Mouse (Mus musculus) midbrain, embryonic 14.5 days (tissue): ENCODE measurements around the gene Kif13a. TPM values are rescaled to one million over a fixed set of nuclear protein-coding genes. Genes with fewer than 3 reads are reported as not detected.

Source experiments
- ATAC-seq: fragments of 200-750 bp; cut with Nextera tagmentation; 2 replicates; pipeline ENCODE4 v1.8.0; 2017; ENCODE audit warnings: moderate number of reproducible peaks, moderate library complexity; ENCODE audit not compliant: low FRiP score, low TSS enrichment
- DNase-seq: peaks from one replicate; pipeline ENCODE4 v3.0.0-alpha.2; 2015
- H3K27ac ChIP-seq: fragments of 300-500 bp; sonication (generic); replicated peaks from 2 replicates; pipeline ENCODE4 v1.5.1; 2014; ENCODE audit warnings: mild to moderate bottlenecking, low read depth, low read length, moderate library complexity
- H3K27me3 ChIP-seq: fragments of 300-500 bp; sonication (generic); 2 replicates; pipeline ENCODE4 v1.6.1; 2014; ENCODE audit warnings: low read length, control low read depth, mixed read lengths; ENCODE audit not compliant: control insufficient read depth, insufficient read depth
- H3K36me3 ChIP-seq: fragments of 300-500 bp; sonication (generic); 2 replicates; pipeline ENCODE4 v1.6.1; 2014; ENCODE audit warnings: low read length, control low read depth; ENCODE audit not compliant: control insufficient read depth, insufficient read depth
- H3K4me1 ChIP-seq: fragments of 300-500 bp; sonication (generic); 2 replicates; pipeline ENCODE4 v1.6.1; 2014; ENCODE audit warnings: mild to moderate bottlenecking, antibody characterized with exemption, low read length, control low read depth; ENCODE audit not compliant: control insufficient read depth, insufficient read depth
- H3K4me2 ChIP-seq: fragments of 300-500 bp; sonication (generic); 2 replicates; pipeline ENCODE4 v1.6.1; 2014; ENCODE audit warnings: mild to moderate bottlenecking, low read length, moderate library complexity
- H3K4me3 ChIP-seq: fragments of 300-500 bp; sonication (generic); replicated peaks from 2 replicates; pipeline ENCODE4 v1.5.1; 2014; ENCODE audit warnings: low read depth, low read length
- H3K9ac ChIP-seq: fragments of 300-500 bp; sonication (generic); replicated peaks from 2 replicates; pipeline ENCODE4 v1.6.1; 2014; ENCODE audit warnings: mild to moderate bottlenecking, low read length, moderate library complexity
- H3K9me3 ChIP-seq: fragments of 300-500 bp; sonication (generic); 2 replicates; pipeline ENCODE4 v1.6.1; 2016; ENCODE audit warnings: low read length, control low read depth, mixed read lengths; ENCODE audit not compliant: control insufficient read depth
- WGBS: fragments of 180-500 bp; shearing (Covaris S2); extraction: QIAGEN DNeasy Blood & Tissue Kit; methylation state at CpG from one replicate; pipeline ENCODE4 v1.1.7; 2014; 5-methylcytosine and 5-hydroxymethylcytosine counted together
- polyA plus RNA-seq: library from polyadenylated mRNA; unstranded; fragments of >200 nt; fragmentation: Nextera tagmentation; extraction: Ambion mirVana; gene quantifications from 2 replicates; pipeline ENCODE4 v1.2.1, GENCODE M21; 2014

Kif13a gene
- polyA plus RNA-seq, 1 experiment from 2014 or later: 14.2 TPM

DNA sequence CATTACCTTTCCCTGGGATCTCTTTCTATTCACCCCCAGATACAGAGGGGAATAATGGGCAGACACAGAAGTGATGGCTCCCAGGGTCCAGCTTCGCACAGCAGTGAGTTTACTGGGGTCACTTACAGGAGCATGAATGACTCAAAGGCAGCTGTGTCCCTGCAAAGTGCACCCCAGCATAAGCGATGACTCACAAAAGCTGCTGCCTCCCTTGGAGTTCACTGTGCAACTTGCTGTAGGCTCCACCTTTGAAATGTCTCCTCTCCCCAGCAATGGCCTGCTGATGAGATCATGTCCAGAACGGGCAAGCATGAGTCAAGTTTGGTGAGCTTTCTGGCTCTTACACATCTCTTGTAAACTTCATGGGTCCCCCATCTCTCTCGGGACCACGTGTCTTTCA lies 29.5 kb upstream of the Kif13a start:
- Histone ChIP-seq H3K9ac (no peak overlapping the region), H3K4me3 (no peak overlapping the region), H3K9me3 (no peaks in the 10 kb centered on the region), H3K27ac (no peak overlapping the region), H3K36me3 (no peaks in the 10 kb centered on the region), H3K27me3 (no peaks in the 10 kb centered on the region), H3K4me1 (0 out of 2 replicates have a peak, but pooled peaks cover 4% of the 10 kb centered on the region), H3K4me2 (no peak overlapping the region)
- ATAC-seq (no peak), DNase-seq (no peak)
- 93% methylated on average over 5 of the region's 5 CpGs for WGBS

DNA sequence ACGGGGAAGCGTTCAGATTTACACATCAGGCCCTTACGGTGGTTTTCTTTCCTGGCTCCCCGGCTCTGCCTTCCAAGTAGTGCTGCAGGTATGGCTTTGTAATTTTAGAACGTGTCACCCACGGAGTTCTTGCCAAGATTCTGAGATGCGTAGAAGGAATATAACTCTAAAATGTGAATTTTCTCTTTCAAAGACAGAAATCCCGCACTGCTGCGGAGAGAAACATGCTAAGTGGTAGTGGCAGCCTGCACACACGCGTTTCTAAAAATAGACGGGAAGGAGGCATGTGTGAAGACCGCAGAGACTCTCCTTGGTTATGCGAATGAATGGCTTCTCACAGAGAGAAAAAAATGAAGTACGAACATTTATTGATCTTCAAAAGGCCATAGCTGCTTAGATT lies 21.5 kb upstream of the Kif13a start:
- H3K4me2 ChIP-seq: no peak overlapping the region
- DNase-seq (peak; percentile 24), ATAC-seq (no peak)
- no peaks in the 10 kb centered on the region for H3K9me3 ChIP-seq
- no peaks in the 10 kb centered on the region for H3K36me3 ChIP-seq
- H3K9ac ChIP-seq: no peak overlapping the region
- H3K27me3 ChIP-seq: no peaks in the 10 kb centered on the region
- H3K4me1 ChIP-seq: no peaks in the 10 kb centered on the region
- H3K4me3 ChIP-seq: no peak overlapping the region
- no peak overlapping the region for H3K27ac ChIP-seq
- 86% methylated on average over 15 of the region's 15 CpGs for WGBS

DNA sequence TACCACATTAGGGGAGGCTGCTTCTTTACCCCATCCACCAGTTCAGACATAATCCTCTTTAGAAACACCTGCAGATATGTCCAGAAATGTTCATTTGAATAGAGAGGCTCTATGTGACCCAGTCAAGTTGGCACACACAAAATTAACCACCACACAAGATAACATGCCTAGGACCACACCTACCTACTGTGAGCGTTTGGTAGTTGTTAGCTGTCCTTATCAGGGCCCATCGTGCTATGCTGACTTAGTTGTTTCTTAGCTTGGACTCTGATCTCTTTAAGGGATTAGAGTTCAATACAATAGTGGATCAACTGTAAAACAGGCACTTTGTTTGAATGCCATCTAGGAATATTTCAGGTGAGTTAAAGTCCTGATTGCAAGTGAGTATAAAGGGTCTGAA lies 20.1 kb upstream of the Kif13a start:
- Histone ChIP-seq H3K36me3 (no peaks in the 10 kb centered on the region), H3K4me2 (no peak overlapping the region), H3K27ac (no peak overlapping the region), H3K9ac (no peak overlapping the region), H3K4me1 (no peaks in the 10 kb centered on the region), H3K9me3 (no peaks in the 10 kb centered on the region), H3K27me3 (no peaks in the 10 kb centered on the region), H3K4me3 (no peak overlapping the region)
- no peak for DNase-seq
- ATAC-seq: no peak
- WGBS: 88% methylated on average over 2 of the region's 2 CpGs

DNA sequence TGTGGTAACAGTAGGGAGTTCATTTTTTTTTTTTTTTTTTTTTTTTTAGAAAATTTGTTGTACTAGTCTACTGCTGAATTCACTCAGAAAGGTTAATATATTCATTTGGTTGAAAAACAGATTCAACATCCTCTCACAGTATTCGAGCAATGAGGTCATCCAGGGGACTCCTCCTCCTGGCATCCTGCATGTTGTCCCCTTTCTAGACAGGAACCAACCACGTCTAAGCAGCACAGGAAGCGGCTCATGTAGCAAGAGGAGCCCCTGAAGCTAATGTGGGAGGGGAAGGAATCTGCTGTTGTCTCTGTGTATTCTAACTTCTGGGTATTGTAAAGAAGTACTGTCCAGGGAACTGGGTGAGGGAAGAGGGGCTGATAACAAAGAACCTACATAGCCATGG lies 18.4 kb upstream of the Kif13a start:
- no peak overlapping the region for H3K9ac ChIP-seq
- no peak for DNase-seq
- H3K4me2 ChIP-seq: no peak overlapping the region
- 75% methylated on average over 3 of the region's 3 CpGs for WGBS
- H3K27me3 ChIP-seq: no peaks in the 10 kb centered on the region
- H3K4me1 ChIP-seq: no peaks in the 10 kb centered on the region
- no peak overlapping the region for H3K4me3 ChIP-seq
- no peak for ATAC-seq
- no peaks in the 10 kb centered on the region for H3K9me3 ChIP-seq
- H3K27ac ChIP-seq: no peak overlapping the region
- no peaks in the 10 kb centered on the region for H3K36me3 ChIP-seq

DNA sequence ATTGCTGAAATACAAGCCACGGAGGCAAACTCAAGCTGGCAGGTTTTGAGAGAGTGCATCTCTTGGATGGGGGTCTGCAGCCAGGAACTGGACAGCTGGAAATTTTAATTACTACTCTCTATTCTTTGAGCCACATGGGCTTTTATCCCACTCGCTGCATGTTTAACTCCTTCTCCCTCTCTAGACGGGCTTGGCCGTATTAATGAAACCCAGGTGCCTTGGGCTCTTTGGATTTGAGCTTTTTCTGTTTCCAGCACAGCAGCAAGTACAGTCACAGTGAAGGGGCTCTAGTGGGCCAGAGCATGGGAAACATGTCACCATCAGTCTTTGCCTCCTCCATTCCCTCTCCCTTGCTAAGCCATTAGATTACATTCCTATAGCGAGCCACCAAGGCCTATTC lies 16.4 kb upstream of the Kif13a start:
- Histone ChIP-seq H3K36me3 (no peaks in the 10 kb centered on the region), H3K4me2 (no peak overlapping the region), H3K4me3 (no peak overlapping the region), H3K9ac (no peak overlapping the region), H3K27me3 (no peaks in the 10 kb centered on the region), H3K9me3 (no peaks in the 10 kb centered on the region), H3K4me1 (no peaks in the 10 kb centered on the region), H3K27ac (no peak overlapping the region)
- no peak for ATAC-seq
- WGBS: 43% methylated on average over 5 of the region's 5 CpGs
- DNase-seq: no peak

DNA sequence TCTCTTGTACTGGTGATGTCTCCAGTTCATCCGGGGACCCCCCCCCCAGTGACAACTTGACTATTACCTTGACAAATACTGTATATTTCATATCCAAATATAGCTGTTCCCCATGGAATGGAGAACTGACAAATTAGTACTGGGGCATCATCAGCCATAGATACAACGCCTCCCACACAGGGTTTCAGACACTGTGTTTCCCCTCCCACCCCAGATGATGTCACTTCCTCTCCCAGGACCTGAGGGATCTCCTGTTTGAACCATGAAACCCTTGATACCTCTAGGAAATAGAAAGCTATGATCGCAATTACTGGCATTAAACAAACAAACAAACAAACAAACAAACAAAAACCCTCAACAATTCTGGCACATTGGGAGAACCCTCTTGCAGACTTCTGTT lies 15.6 kb upstream of the Kif13a start:
- WGBS: 86% methylated on average over 3 of the region's 3 CpGs

DNA sequence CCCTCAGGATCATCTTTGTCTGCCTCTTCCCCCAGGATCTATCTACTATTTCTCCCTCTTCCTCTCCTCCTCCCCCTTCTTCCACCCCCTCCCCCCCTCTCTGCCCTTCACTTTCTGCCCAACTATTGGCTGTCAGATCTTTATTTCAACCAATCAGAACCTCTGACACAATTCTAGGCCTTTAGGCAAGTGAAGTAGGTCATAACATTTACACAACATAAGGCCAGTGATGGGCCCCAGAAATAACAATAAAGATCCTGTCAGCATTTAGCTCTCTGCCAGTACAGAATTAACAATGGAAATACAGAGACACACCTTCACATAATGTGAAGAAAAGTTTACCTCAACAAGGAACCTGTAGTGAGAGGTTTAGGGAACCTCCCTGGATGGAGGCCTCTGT lies 13.6 kb upstream of the Kif13a start:
- Histone ChIP-seq H3K36me3 (no peaks in the 10 kb centered on the region), H3K27ac (no peak overlapping the region), H3K4me3 (no peak overlapping the region), H3K4me2 (no peak overlapping the region), H3K9me3 (no peaks in the 10 kb centered on the region), H3K4me1 (no peaks in the 10 kb centered on the region), H3K9ac (no peak overlapping the region), H3K27me3 (no peaks in the 10 kb centered on the region)
- ATAC-seq (no peak), DNase-seq (no peak)

More for the DNA sequence above, 15.6 kb upstream of the Kif13a start:
- no peaks in the 10 kb centered on the region for H3K9me3 ChIP-seq
- H3K27ac ChIP-seq: no peak overlapping the region
- H3K27me3 ChIP-seq: no peaks in the 10 kb centered on the region
- no peak overlapping the region for H3K4me3 ChIP-seq
- ATAC-seq (no peak), DNase-seq (no peak)
- no peaks in the 10 kb centered on the region for H3K4me1 ChIP-seq
- H3K4me2 ChIP-seq: no peak overlapping the region
- H3K9ac ChIP-seq: no peak overlapping the region
- no peaks in the 10 kb centered on the region for H3K36me3 ChIP-seq

DNA sequence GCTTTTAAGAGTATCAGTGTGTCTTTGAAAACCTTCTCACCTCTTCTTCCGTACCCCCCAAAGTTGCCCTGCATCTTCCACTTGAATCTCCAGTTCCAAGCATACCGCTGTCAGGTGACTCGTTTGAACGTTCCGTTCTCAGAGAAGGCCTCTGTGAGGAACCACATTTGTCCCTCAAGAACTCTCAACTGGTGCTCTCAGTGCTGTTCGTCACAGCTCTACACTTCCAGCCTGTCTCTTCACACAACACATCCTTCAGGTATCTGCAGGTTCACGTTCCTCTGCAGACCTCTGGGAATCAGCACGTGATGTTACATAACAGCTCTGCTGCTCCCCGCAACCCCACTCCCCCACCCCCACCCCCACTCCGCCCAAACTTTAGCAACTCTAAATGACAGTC lies 4.4 kb upstream of the Kif13a start:
- Histone ChIP-seq H3K27ac (no peak overlapping the region), H3K27me3 (no peaks in the 10 kb centered on the region), H3K9me3 (no peaks in the 10 kb centered on the region), H3K4me3 (no peak overlapping the region), H3K36me3 (no peaks in the 10 kb centered on the region), H3K9ac (no peak overlapping the region), H3K4me2 (no peak overlapping the region), H3K4me1 (no peaks in the 10 kb centered on the region)
- WGBS: 87% methylated on average over 10 of the region's 10 CpGs
- ATAC-seq (no peak), DNase-seq (no peak)

DNA sequence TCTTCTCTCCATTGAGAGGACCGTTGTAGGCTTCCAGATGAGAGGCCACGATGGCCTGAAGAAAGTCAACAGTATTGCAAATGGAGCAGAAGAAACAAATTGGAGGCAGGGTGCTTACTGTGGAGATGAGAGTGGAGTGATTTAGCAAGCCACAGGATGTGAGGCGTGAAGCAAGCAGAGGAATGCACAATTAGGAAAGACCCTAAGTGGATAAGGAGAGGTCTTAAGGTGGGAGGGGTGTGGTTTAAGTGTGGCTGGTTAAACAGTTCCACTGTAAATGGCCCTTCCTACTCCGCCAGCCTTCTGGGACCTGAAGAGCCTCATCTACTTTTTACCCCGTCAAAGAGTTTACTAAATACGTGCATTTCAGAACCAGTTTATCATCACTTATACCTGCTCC lies 3.2 kb upstream of the Kif13a start:
- WGBS: 84% methylated on average over 6 of the region's 6 CpGs
- Histone ChIP-seq H3K4me2 (no peak overlapping the region), H3K4me1 (peaks cover 12% of the 10 kb centered on the region; the same call in 1 of the 2 replicates), H3K36me3 (no peaks in the 10 kb centered on the region), H3K9ac (no peak overlapping the region), H3K4me3 (no peak overlapping the region), H3K27ac (no peak overlapping the region), H3K9me3 (no peaks in the 10 kb centered on the region), H3K27me3 (no peaks in the 10 kb centered on the region)
- DNase-seq (no peak), ATAC-seq (no peak)
